Mouse (Mus musculus): ENCODE results near the gene Rhbdl3.

Gene Rhbdl3

GRCm38 (mm10) chr11:80383626-80384046 is 82.9 kb downstream of the Rhbdl3 start:
- no peak for DNase-seq (ENCODE audit: extremely low spot score, low read depth, low spot score)

- DNase-seq (ENCODE audit: extremely low spot score, low read depth, low spot score): no peak
Measured at GRCm38 (mm10) chr11:80384461-80384860, 83.7 kb downstream of the Rhbdl3 start.

- DNase-seq (ENCODE audit: extremely low spot score, low read depth, low spot score): no peak
Measured at GRCm38 (mm10) chr11:80385055-80385454, 84.3 kb downstream of the Rhbdl3 start.

- DNase-seq (ENCODE audit: extremely low spot score, low read depth, low spot score): no peak
Measured at GRCm38 (mm10) chr11:80386790-80387189, 86.1 kb downstream of the Rhbdl3 start.

GRCm38 (mm10) chr11:80389885-80390284 is 89.2 kb downstream of the Rhbdl3 start:
- no peak for DNase-seq (ENCODE audit: extremely low spot score, low read depth, low spot score)

- no peak for DNase-seq (ENCODE audit: extremely low spot score, low read depth, low spot score)
Measured at GRCm38 (mm10) chr11:80391407-80392120, 90.9 kb downstream of the Rhbdl3 start.

- no peak for DNase-seq (ENCODE audit: extremely low spot score, low read depth, low spot score)
Measured at GRCm38 (mm10) chr11:80395930-80396329, 95.2 kb downstream of the Rhbdl3 start.

- no peak for DNase-seq (ENCODE audit: extremely low spot score, low read depth, low spot score)
Measured at GRCm38 (mm10) chr11:80396617-80397016, 95.9 kb downstream of the Rhbdl3 start.

Measured in hindlimb bud, embryonic 11.5 days (tissue).